ENCODE assay signal across 8 mouse cellular contexts in the genomic region with DNA sequence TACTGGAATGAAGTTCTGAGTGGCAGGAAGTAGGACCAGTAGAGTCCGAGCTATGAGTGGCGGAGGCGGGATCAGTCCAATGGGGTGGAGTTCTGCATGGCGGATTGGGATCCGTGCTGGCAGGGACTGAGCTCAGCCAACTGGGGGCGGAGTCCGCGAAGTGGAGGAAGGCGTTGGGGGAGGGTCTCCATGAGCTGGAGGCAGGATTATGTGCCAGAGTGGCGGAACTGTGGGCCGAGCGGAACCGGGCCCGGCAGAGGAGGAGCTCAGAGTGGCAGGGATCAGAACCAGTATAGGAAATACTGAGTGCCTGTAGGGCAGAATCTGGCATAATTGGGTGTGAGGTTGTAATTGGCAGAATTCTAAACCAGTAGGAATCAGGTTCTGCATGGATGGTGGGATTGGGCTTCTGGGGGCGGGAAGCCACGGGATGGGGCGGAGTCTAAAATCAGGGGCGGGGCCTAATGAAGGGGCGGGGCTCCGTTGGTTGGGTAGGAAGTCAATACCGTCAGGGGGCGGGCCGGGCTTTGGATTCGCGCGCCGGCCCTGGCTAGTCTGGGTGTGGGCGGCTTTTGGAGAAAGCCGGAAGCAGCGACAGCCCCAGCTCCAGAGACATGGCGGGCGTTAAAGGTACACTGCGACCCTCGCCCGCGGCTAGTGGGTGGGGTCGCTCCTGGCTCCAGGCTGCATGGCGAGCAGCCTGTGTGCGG. TPM values are rescaled to one million over a fixed set of nuclear protein-coding genes. Genes with fewer than 3 reads are reported as not detected.
DNase-seq lines count a peak whose midpoint lies in the region; ATAC-seq lines count a peak whose summit lies in the region.

A gene (plus strand): TSS at position 523 of the 710 bp plus-strand sequence.

- peak within 1 kb of the TSS; percentile 84 for H3K4me3 ChIP-seq in hindbrain, embryonic 14.5 days (replicated peaks; ENCODE audit: low read length)

- H3K4me2 ChIP-seq in hindbrain, embryonic 14.5 days (replicated peaks), result peak within 1 kb of the TSS; percentile 54

- H3K9me3 ChIP-seq in hindbrain, embryonic 14.5 days (ENCODE audit: control insufficient read depth, low read length), result no peaks in the 10 kb centered on the region

- peak within 1 kb of the TSS; percentile 90 for H3K27ac ChIP-seq in hindbrain, embryonic 14.5 days

- H3K9ac ChIP-seq in hindbrain, embryonic 14.5 days, result peak within 1 kb of the TSS; percentile 87

- DNase-seq in R1 (ENCODE audit: low read depth, low spot score), result peak; percentile 99
- DNase-seq in cerebellum, postnatal 25 days, result peak; percentile 98 to 99
- DNase-seq in frontal cortex, postnatal 25 days (ENCODE audit: low spot score in 2 of 2), result peak; percentile 100
- peak; percentile 99 for DNase-seq in hindbrain, embryonic 14.5 days (ENCODE audit: low spot score)
- peak; percentile 100 for DNase-seq in layer of hippocampus, postnatal 36 days
- peak; percentile 100 for DNase-seq in lung, postnatal 36 days
- DNase-seq in retina, postnatal 1 day, result peak; percentile 99
- peak; percentile 100 for DNase-seq in urinary bladder, adult 18-20 months (ENCODE audit: low spot score in 2 of 2)

- peaks cover 12% of the 10 kb centered on the region for H3K4me1 ChIP-seq in hindbrain, embryonic 14.5 days (replicated peaks; ENCODE audit: control insufficient read depth, insufficient read depth, low read length)

- ATAC-seq in hindbrain, embryonic 14.5 days (ENCODE audit: low FRiP score), result peak; percentile 98

- peaks cover 6% of the 10 kb centered on the region; the same call in 1 of the 2 replicates for H3K36me3 ChIP-seq in hindbrain, embryonic 14.5 days (replicated peaks; ENCODE audit: control insufficient read depth, insufficient read depth)

- WGBS in hindbrain, embryonic 14.5 days, result under 1% methylated on average over 39 of the region's 39 CpGs

- H3K27me3 ChIP-seq in hindbrain, embryonic 14.5 days (ENCODE audit: control insufficient read depth, insufficient read depth, low read length), result no peaks in the 10 kb centered on the region

RNA-seq across cellular contexts. Expression of the gene that starts here (rescaled TPM):
- polyA plus RNA-seq in hindbrain, embryonic 14.5 days (2014; fragmentation: Nextera tagmentation; extraction: Ambion mirVana), result 84.7 and 90.7 TPM in 2 replicates
- 10 to 100 TPM; 26.3 to 27.9 TPM for total RNA-seq in layer of hippocampus, postnatal 36 days (2021)

Comparison
In these comparisons a context has a peak if more than half of its experiments do, and no peak if none do; other contexts are left out.
1. Peak in every context shown above with its lines: DNase-seq, ATAC-seq, H3K4me3 ChIP-seq and H3K27ac ChIP-seq.